Mouse (Mus musculus) brain, embryonic 14.5 days (tissue): ENCODE data around the gene Myof. TPM values are rescaled to one million over a fixed set of nuclear protein-coding genes. Genes with fewer than 3 reads are reported as not detected.

Experiments used
- DNase-seq: peaks from one replicate; pipeline ENCODE4 v3.0.0-alpha.2; 2011; ENCODE audit warnings: low read depth
- CTCF ChIP-seq: fragments of 200-500 bp; IDR thresholded peaks from 2 replicates; pipeline ENCODE4 v1.5.1; 2012; ENCODE audit warnings: inconsistent platforms, mild to moderate bottlenecking, moderate library complexity, borderline replicate concordance; ENCODE audit not compliant: insufficient read depth, insufficient read length; ENCODE audit errors: extremely low read depth
- POLR2A ChIP-seq: fragments of 200-500 bp; IDR thresholded peaks from 2 replicates; pipeline ENCODE4 v1.6.1; 2012; ENCODE audit warnings: mild to moderate bottlenecking, inconsistent platforms, borderline replicate concordance; ENCODE audit not compliant: poor library complexity, insufficient read depth, insufficient read length, severe bottlenecking; ENCODE audit errors: extremely low read depth
- polyA plus RNA-seq: library from polyadenylated mRNA; depleted of rRNA; stranded (reverse); fragments of >200 nt; gene quantifications from 2 replicates; pipeline ENCODE4 v1.2.3, GENCODE M21; 2012

The Myof gene
- polyA plus RNA-seq, 1 experiment, result 4.6 TPM

GRCm38 (mm10) chr19:37994301-37994700 is 49.1 kb downstream of the Myof start:
- no peak for DNase-seq

GRCm38 (mm10) chr19:37992184-37992554 is 51.2 kb downstream of the Myof start:
- no peak for TF ChIP-seq CTCF
- no peak for TF ChIP-seq POLR2A

More at GRCm38 (mm10) chr19:37994301-37994700, 49.1 kb downstream of the Myof start:
- no peak for TF ChIP-seq CTCF

DNA sequence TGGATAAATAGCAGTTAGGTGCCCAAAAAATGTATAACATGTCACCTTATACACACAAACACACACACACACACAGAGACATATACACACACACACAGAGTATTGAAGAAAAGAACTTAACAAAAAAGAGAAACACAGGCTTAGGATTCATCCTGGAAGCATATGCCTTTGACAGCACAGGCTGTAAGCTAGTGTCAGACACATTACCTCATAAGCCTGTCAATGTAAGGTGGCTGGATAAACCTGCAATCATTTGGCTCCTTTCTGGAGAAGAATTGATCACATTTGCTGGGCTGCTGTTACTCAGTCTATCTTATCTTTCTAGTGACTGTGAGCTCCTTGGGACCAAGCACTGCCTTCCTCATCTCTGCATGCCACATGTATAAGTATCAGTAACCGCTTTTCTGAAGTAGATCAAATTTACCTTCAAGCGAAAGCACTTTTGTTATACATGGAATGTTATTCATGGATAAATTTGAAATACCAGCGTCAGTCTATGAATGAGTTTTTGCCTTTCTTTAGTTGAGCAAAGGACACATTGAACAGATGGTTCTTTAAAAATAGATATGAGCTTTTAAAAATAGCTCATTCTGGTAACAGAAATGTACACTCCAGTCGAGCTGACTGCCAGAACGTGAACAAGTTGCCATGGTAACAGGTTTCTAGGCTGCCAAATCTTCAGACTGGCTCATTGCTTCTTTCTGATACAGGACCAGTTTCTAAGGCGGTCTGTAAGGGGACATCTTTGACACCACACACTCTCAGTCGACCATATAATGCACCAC is 51.8 kb downstream of the Myof start:
- TF ChIP-seq POLR2A, result no peak
- TF ChIP-seq CTCF, result no peak
- peak; percentile 95 for DNase-seq

More at GRCm38 (mm10) chr19:37992184-37992554, 51.2 kb downstream of the Myof start:
- no peak for DNase-seq

GRCm38 (mm10) chr19:37989971-37990370 is 53.4 kb downstream of the Myof start:
- TF ChIP-seq CTCF (no peak), POLR2A (no peak)
- no peak for DNase-seq

- no peak for TF ChIP-seq POLR2A
- no peak for DNase-seq
Measured at GRCm38 (mm10) chr19:37988156-37988555, 55.2 kb downstream of the Myof start.

DNA sequence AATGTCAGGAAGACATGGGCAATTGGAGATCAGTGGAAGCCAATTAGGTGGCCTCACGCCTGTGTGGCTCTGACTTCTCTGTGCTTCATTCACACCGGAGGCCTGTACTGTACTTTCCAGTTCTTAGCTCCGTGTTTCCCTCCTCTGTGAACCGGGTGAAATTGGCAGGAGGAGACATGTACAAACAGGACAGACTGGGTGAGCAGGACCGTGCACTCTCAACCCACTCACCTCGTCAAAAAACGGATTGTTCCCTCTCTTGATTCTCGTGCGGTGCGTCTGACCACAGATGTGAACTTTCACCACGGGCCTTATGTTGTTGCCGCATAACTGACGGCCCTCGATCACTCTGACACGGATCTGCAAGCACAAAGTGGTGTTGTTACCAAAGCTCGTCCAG is 57.6 kb downstream of the Myof start:
- no peak for TF ChIP-seq POLR2A
- no peak for TF ChIP-seq CTCF
- DNase-seq, result no peak

- DNase-seq, result no peak
- no peak for TF ChIP-seq CTCF
- no peak for TF ChIP-seq POLR2A
Measured at GRCm38 (mm10) chr19:37975951-37976350, 67.4 kb downstream of the Myof start.

DNA sequence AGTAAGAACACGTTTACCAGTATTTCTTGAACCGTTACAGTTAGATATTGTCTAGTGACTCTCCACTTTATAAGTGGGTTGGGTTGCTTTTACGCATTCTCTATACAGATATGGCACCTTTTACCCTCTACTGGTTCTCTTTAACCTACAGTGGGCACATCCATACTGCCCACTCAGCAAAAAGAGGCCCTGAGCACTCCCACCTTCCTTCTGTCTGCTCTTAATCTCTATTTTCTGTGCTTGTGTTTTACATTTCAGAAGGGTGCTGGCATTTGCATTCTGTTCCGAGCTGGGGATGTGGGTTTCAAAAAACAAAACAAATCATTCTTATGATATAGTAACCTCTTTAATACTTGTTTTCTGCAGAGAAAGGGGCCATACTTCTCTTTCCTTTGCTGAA is 72.8 kb downstream of the Myof start:
- no peak for TF ChIP-seq POLR2A
- DNase-seq, result no peak

DNA sequence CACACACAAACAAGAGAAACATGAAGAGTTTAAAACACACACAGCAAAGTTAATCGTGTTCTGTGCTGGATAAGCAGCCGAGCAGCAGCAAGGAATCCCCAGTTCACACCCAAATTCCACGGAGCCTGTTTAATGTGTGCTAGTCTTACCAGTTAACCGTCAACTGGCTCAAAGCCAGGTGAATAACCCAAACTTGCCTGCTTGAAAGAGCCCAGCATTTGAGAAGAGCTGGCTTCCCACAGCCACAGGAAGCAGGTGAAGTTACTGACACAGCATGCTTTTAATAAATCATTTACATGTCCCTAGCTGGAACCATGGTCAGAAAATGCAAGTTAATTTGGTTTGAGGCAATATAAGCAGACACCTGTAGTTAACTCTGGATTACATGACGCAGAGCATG is 73.4 kb downstream of the Myof start:
- peak; percentile 5 for DNase-seq
- TF ChIP-seq CTCF (no peak), POLR2A (no peak)

DNA sequence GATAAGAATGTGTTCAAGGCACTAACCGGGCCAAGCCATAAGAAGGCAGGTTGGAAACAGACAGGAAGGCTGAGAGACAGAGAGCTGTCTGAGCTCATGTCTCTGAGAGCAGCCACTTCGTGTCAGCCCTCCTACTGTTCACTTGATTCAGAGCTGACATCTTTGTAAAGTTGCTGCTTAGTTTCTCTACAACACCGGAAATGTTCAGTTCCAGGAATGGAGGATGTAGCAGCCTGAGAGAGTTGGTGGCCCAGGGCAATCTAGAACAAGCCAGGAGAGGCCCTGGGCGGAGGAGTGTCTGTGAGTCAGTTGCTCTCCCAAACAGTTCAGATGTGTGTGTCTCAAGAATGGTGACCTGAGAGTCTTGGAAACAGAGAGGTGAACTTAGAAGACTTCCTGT is 77.5 kb downstream of the Myof start:
- no peak for TF ChIP-seq POLR2A
- TF ChIP-seq CTCF, result no peak
- DNase-seq, result no peak

- no peak for TF ChIP-seq POLR2A
- TF ChIP-seq CTCF, result no peak
- DNase-seq, result no peak
Measured at GRCm38 (mm10) chr19:37963421-37963820, 80.0 kb downstream of the Myof start.

GRCm38 (mm10) chr19:37960791-37961190 is 82.6 kb downstream of the Myof start:
- no peak for DNase-seq
- no peak for TF ChIP-seq POLR2A
- no peak for TF ChIP-seq CTCF
